Mouse (Mus musculus) lung, postnatal 25 days (tissue): ENCODE measurements around the gene Tmppe.
A peak's percentile ranks its signal among the peaks of the same experiment; 100 is the strongest.

Experiments
- DNase-seq: peaks from one replicate; pipeline ENCODE4 v3.0.0; 2022; ENCODE audit warnings: low spot score

Gene Tmppe

DNA sequence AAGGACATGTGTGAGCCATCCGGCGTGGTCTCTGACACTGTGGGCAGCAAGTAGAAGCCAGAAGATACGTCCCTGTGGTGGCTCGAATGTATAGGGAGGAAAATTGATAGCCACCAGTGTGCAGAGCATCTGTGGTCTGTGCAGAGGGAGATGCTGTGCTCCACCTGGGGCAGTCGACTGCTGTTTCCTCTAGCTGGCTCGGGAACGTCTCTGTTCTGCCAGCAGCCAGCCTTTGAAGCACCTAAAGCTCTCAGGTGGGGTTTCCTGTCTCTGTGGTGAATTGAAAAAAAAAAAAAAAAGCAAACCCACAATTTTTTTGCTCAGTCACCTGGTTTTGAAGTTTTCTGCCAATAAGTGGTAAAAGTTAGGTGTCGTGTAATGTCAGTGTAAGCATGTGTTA, 42.4 kb downstream of the Tmppe start:
- DNase-seq = peak; percentile 12

DNA sequence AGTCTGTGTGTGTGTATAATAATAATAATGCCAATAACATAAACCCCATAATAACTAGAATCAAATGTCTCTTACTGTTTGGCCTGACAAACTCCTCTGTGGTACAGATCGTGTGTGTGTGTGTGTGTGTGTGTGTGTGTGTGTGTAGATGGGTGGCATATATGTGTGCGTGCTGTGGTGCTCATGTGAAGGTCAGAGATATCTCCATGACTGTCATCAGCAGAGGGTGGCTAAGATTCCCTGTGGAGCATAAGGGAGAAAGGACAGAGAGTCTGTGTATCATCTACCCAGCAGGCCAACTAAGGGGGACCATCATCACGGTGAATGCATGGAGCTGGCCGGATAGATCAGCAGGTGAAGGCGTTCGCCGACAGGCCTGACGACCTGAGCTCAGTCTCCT, 46.0 kb downstream of the Tmppe start:
- DNase-seq = no peak

DNA sequence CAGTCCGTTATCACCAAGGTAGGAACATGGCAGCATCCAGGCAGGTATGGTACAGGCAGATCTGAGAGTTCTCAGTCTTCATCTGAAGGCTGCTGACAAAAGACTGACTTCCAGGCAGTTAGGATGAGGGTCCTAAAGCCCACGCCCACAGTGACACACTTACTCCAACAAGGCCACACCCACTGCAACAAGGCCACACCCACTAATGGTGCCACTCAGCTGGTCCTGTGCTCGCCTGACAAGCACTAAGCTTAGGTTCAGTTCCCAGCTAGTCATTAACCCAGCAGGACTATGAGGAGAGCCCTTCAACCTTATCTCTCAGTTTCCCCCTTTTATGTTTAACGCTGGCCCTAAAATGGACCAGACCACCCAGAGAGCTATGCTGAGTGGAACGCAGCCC, 47.8 kb downstream of the Tmppe start:
- DNase-seq = no peak

DNA sequence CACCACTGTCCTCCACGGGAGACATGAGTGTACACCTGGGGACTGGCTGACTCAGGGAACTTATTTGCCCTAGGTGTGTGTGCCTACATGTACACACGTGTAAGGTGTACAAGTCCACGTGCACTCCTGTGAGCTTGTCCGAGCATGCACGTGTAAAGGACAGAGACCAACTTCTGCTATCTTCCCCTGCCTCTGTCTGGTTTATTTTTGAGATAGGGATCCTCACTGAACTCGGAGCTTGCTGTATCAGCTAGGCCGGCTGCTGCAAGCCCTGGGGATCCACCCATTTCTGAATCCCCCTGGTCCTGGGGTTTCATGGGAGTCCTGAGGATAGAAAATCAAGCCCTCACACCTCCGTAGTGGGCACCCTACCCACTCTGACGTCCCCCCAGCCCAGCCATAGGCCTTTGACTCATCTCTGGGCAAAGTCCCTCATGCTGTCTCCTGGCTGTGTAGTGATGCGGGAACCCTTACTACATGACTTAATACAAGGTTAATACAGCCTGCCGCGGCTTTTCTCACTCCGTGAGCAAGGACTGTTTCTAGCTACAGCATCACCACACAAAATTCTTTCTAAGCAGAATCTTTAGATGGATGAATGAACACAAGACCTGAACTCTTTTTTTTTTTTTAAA, 48.3 kb downstream of the Tmppe start:
- DNase-seq = no peak

DNA sequence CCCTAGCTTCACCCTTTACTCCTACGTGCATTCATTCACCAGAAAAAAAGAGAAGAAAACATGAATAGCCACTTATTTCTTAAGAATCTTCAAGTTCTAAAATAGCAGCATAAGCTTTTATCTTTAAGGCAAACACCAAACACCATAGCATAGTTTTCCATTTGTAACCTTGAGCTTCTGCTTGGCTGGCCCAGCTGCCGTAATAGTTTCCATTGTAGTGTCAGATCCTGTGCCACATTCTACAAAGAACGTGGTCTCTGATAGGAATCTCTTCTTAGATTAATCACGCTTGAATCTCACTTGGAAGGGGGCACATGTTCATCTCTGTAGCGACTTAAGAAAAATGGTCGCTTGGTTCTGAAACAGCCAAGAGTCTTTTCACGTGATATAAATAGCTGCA, 50.7 kb downstream of the Tmppe start:
- no peak for DNase-seq

DNA sequence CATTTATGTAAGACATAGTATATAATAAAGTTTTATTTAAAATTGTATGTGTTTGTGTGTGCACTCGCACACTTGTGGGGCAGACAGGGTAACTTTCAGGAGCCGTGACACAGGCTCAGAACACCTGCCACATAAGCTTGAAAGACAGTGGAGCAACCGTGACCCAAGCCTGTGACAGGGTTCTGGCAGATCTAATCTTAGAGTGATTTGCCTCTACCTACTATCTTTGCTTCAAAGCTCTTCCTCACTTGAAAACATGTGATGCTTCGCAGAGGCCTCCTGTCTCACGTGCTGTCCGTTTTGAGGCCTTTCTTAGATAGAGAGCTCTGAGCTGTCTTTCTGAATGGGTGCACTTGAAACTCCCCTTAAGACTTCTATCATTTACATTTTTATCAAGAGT, 51.5 kb downstream of the Tmppe start:
- DNase-seq = no peak

DNA sequence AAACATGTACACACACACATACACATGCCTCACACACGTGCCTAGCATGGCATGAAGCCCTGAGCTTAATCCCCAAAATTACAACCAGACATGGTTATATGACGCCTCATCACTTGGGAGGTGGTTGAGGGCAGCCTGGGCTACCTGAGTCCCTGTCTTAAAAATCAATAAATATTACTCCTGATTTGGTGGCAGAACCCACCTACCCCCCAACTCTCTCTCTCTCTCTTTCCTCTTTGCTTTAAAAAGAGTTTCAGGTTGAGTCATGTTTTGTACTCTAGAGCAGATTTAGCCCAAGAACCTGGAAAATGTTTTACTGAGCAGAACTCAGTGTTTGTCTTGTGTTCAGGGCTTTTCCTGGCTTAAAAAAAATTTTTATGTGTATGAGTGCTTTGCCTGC, 54.5 kb downstream of the Tmppe start:
- no peak for DNase-seq
